Mouse (Mus musculus): ENCODE measurements at regions not wholly inside any gene's neighbourhood (a gene's known extent, or its start where the extent isn't known, plus 50 kb on each side); places are given as distances from the start of the nearest gene placed in this dataset.

DNA sequence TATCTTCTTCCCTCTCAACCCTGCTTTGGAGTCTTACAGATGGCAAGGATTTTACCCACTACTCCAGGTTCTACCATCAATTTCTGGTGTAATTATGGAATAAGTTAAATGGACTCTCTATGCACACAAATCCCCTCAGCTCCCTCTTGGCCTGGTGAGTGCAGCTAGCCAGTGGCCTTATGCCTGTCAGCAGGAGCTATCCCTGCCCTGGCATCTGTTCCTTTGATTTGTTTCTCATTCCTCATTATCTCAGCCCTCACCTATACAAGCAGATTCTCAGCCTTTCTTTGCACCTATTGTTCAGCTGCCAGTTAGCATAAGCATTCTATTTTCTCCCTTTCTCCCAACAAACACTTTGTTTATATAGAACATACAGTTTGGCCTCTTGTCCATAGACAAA, 150.3 kb downstream of the Rnf152 start:
- no peak for DNase-seq

DNA sequence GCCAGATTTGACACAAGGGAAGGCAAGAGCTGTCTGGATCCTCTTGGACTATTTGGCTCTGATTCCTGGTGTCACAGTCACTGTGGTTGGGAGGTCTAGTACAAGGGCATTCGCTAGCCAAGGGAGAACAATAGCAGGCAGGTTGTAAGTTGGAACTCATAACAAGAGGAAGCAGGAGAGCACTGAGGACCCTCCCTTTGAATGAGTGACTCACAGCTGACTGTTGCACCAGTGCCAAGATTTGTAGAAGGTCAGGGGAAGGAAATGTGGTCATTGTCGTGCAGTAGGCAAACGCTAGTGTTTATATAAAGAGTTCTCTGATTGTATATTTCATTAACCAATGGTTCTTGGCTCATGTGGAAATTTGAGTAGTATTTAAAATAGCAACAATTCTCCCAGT, 157.2 kb downstream of the Rnf152 start:
- DNase-seq, result peak; percentile 54 to 59

DNA sequence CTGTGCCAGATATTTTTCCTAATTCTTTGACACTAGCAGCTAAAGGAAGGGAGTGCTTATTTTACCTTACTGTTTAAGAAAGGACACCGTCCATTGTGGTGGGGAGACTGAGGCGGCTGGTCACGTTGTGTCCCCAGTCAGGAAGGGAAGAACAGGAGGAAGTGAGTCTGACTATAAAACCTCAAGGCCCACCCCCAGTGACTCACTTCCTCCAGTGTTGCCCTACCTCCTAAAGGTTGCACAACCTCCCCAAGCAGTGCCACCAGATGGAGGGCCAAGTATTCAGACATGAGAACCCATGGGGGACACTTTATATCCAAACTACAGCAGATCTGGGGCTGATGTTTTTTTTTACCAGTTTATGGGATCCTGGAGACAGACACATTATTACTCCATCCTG, 165.4 kb downstream of the Rnf152 start:
- DNase-seq, result no peak

DNA sequence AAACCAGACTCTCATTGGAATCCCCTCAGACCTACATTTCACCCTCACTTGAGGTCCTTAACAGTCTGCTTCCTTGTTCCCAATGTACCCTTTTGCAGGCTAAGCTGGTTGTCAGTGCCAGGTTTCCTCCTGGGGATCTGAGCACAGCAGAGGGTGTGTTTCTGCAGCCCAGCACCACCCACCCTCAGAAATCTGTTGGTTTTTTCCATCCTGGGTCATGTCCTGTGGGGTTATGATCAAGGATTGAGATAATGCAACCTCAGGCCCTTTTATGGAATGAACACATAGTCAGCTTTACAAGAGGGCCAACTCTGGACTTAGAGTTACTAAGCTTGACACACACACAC, 167.6 kb downstream of the Rnf152 start:
- no peak for DNase-seq

DNA sequence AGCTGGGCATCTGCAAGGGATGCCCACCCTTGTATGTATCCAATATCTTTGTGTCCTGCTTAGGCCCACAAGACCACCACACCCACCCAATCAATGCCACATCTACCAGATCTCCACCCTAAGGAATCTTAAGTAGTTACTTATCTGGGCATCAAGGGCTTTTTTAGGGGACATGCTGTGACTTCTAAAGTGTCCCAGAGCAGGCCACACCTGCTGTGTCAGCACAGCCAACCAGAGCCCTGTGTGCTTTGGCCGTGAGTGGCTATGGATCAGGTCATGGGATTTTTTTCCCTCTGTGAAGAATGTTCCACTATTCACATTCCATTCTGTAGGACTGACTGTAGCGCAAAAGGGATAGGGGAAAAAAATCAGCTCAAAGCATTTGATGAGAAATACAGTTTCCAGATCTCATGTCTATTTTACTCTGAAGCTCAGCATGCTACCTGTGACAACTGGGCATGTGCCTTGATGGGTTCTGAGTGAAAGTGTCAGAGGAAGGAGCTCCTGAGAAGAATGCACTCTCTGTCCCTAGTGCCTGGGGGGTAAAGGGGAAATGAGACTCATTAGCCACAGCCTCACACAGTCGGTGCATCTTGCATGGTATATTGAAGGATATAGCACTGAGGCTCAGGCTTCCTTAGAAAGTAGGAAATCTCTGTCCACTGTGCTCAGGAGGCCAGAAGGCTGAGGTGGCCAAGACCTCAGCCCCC, 168.1 kb downstream of the Rnf152 start:
- no peak for DNase-seq

DNA sequence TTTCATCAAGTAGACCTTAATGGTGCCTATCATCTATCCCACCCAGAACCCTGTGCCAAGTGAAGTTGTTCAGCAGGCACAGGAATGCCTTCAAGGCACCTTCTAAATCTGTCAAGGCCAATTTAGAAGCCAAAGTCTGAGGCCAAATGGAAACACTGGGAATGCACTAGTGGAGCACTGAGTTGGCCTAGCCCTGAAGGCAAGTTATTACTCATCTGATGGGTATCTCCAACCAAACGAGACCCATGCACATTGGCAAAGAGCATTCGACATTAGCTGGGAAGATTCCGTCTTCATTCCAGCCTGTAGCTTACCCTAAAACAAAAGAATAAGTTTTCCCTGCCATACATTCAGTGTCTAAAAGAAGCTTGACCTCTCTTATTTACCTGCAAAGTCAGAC, 172.0 kb downstream of the Rnf152 start:
- no peak for DNase-seq

DNA sequence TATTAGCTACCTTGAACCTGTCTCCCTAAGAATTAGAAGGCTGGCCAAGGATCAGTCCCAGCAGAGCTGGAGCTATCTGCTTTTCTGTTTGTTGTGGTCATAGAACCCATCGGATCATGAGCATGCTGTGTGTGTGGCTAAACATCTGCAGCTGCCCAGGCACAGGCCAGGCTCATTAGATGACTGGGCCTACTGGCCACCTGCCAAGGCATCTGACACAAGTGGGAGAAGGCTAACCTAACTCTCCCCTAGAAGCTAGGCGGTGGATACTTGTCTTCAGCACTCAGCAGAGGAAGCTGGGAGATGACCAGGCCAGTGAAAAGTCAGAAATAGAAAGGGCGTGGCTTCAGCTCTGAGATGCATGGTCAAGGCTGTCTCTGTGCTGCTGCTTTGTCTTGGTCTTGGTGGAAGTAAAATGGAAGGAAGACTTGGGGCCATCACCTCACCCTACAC, 177.1 kb downstream of the Rnf152 start:
- peak; percentile 58 to 75 for DNase-seq

DNA sequence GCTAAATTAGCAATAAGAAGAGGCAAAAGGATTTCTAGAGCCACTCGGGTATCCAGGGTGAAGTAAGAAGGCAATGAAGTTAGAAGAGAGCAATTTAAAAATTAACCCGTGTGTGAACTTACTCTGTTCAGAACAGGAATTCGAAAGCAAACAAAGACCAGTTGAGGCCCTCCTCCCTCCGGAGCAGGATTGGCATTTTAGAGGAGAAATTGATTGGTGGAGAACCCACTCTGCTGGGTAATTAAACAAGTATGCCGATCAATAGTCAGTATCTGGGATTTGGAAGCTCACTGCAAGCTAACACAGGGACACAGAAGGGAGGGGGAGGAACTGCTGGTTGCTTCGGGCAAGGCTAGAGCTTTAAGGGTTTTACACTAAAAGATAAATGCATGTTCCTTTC, 177.7 kb downstream of the Rnf152 start:
- no peak for DNase-seq

DNA sequence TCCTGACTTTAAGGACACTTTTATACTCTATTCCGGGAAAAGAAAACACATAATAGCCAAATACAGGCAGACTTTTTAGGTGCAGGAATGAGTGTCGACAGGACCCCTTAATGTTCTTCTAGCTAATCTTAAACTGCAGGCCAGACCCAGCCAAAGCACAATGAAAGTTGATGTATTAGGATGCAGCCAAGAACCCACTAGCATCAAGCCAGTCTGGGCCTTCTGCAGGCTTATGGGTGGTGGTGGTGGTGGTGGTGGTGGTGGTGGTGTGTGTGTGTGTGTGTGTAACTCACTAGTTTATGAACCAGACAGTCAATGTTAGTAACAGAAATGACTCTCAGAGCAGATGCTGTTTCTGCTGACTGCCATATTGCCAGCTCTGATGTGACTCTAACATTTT, 178.6 kb downstream of the Rnf152 start:
- no peak for DNase-seq

DNA sequence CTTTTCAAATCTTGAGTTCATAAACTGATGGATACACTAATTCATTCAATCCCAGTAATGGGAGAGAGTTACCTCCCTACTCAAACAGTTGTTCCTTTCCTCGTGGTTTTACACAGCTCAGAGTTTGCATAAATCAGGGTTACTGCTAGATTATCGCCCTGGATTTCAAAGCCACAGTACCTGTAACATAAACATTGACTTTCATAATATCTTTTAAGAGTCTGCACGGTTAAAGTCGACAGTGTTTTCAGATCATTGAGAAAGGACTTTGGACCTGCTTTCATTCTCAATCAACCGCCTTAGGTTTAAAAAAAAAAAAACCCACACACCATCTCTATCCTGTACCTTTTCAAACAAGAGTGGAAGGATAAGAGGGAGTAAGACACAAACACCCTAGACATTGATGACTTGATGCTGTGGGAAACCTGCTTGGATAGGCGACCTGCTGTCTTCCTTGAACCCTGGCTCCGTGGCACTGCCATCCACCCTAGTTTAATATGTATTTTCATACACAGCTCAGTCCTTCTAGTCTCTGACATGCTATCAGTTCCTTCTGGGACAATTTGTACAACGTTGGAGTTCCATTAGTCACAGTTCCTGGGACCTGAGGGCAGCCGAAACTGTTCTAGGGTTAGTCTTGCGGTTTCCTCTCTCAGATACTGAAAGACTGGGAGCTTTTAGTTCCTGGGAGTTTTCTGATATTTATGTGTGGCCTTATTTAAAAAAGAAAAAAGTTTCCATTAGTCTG, 179.3 kb downstream of the Rnf152 start:
- no peak for DNase-seq

DNA sequence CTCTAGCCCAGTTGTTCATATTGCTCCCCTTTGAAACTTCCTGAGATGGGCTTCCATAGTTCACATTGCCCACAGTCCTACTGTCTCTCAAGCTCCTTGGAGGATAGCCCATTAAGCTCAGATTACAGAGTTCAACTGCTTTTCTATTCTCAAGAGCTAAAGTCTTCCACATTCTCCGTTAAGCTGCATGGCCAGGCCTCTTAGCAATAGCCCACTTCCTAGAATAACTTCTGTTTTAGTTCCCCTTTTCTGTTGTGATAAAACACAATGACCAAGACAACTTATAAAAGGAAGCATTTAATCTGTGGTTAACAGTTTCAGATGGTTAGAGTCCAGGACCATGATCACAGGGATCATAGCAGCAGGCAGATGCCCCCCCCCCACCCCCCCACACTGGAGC, 185.5 kb downstream of the Rnf152 start:
- no peak for DNase-seq

DNA sequence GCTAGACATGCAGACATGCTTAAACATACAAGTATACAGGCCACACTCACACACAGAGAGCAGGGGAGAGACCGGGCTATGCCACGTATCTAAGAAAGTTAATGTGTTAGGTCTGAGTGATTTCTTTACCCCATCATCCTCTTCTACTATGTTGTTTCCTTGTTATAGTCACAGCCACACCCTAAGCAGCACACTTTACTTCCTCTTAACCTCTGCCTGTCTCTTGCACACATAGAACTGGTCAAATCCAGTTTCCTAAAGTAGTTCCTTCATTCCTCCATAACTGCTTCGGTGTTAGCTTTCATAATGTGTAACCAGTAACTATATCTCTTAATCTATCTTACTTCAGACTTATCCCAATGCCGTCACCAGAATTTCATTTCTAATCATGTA, 186.4 kb downstream of the Rnf152 start:
- no peak for DNase-seq

DNA sequence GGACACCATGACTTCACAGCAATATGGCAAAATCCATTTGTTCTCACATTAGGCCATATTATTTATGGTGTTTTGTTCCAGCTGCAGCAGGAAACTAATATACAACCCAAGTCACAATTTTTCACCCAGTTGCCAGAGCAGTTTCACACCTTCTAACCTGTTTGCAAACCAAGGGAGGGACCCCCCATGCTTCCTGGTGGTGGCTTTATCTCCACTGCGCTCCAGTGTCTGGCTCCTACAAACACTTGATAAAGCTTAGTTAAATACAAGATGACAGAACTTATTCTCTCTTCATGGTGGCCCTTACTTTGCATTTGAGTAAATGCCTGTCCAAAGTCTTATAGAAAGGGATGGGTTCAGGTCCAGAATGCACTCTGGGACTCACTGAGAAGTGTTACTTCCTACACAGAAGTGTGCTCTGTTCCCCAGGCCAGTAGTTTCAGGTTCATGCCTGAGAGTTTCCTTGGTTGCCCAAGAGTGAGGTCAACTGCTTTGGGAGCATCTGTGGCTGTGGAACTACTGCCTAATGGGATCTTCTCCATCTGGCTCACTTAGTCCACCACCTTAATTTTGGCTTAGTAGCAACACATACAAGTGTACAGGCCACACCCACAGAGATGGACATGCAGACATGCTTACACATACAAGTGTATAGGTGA, 186.9 kb downstream of the Rnf152 start:
- no peak for DNase-seq

DNA sequence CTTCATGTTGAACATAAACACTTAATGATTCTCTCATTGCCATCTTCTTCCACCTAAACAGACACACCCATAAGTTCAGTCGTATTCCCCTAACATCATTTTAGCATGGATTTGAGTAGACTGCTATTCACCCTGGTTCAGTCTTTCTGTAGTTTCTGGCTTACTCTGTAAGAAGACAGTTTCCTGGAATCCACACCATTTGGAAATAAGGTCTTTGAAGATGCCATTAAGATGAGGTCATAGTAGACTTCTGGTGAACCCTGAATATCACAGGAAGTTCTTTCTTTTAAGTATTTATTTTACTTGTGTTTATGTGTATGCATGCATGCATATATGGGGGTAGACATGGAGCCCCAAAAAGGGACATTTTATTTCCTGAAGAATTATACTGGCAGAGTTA, 187.7 kb downstream of the Rnf152 start:
- DNase-seq, result no peak

DNA sequence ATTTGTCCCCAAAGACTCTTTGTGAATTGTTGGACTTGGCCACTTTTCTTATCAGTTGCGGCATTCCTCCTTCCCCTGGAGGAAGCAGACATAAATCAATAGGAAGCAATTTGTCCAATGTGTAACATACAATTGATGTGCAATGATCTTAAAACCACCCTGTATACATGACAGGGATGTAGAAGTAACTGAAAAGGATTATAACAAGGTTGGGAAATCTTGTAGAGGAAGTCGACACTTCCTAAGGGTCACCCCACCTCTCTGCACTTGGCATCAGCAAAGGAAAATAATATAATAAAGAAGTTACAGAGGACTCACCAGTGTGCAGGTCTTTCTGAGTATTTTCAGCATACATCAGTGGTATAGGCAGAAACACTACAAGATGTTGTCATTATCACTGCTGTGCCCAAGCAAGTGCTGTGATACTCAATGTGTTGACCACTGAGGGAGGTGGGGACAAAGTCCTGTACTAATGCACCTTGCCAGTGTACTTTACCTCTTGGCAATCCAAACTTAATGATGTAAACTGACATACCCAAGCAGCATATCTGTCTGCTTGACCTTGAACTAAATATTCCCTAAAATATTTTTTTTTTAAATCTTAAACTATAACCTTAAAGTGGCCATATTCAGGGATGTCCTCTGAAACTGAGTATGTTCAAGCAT, 198.9 kb downstream of the Rnf152 start:
- no peak for DNase-seq

DNA sequence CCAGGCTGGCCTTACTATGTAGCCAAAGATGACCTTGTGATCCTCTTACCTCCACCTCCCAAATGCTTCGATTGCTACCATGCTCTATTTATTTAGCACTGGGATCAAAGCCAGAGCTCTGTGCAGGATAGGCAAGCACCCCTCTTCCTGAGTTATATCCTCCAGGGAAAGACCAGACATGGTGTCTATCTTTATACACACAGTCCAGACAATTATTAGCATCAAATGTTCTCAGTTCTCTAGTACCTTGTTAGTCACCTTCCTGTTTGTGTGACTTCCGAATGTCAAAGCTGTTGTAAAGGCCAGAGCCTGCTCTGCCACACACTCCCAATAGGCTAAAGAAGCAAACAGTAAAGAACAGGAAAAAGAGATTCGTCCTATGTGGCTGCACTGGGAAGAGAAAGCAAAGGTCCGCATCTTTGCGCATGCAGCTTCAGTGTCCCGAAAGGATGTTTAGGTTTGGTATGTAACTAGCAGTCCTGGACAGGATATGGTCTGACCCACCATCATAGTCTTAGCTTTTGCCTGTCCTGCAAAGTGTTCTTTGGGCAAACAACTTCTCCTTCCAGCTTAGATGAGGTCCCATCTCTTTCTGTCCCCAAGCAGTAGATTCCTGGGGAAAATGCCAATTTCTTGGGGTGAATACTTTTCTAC, 204.2 kb downstream of the Rnf152 start:
- no peak for DNase-seq

DNA sequence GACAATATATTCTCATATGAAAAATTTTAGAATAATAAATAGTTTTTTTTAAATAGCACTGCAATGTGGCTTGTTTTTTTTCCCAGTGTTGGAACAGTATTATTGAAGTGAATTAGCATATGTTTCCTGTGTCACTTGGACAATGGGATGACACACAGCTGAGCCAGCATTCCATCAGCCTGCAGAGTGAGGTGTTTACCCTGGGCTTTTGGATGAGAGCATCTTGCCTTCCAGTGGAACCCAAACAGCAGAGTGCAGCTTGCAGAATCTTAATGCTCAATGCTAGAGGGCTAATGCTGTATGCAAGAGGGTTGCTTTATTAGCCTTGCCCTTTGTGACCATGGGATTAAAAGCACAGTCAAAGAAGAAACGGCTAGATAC, 205.1 kb downstream of the Rnf152 start:
- no peak for DNase-seq

DNA sequence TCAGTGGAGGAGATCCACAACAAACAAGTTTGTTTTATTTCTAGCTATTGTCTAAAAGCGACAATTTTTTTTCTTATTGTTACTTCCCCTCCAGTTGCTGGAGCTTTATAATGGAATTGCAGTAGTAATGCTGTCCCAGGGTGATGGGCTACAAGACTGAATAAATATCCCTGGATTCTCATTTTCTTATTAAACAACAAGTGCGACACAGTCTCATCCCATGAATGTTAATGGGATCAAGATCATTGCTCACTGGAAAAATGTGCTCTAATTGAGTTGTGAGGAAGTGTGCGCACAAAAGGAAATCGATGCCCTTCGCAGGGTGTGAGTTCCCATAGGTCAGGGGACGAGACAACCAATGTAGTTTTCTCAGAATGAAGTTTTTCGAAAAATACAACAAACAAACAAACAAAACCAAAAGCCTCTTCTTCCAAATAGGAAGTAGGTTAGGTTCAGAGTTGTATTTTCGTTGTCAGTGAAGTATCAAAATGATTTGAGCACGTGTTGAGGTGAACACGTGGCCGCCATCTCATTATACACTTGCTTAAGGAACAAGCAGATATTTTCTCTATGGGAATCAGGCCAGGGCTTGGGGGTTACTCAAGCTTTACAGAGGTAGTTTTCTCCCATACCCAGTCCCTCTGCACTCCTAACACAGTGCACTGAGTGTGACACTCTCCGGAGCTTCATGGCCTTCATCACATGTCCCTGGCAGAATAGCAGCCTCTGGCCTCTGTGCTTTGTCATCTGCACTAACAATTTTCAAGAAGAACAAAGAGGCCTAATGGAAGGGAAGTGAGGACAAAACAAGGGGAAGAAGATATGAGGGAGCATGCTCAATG, 205.7 kb downstream of the Rnf152 start:
- DNase-seq, result no peak

DNA sequence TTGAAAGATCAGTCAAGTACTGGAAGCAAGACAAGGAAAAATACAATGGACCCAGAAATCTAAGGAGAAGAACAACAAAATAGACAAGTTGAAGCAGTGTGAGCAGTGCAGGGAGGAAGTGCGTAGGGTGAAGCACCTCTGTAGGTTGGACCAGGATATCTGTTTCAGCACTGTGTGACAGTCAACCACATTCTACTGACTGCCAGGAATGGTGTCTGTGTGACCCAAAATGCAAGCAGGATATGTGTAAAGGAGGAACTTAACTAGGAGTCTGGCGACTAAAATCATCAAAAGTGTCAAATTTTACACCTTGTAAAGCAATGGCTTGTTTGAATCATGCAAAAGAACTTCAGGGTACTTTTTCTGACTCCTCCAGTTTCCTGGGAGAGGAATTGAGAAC, 207.7 kb downstream of the Rnf152 start:
- DNase-seq, result no peak

DNA sequence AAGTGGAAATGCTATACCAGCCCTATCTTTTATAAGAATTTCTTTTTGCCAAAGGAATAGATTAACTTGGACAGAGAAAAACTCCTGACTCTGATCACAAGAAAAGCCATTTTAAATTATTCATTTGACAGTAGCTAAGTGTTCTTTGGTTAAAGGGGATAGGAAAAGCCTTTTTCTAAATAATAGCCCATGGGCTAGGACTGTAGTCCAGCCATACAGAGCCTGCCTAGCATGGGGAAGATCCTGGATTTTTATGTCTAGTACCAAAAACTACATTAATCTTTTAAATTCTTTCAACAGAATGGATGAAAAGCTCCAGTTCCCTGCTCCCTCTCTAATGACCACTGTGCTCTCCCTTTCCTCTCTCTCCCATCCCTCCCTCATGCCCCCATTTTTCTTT, 208.5 kb downstream of the Rnf152 start:
- DNase-seq, result no peak

DNA sequence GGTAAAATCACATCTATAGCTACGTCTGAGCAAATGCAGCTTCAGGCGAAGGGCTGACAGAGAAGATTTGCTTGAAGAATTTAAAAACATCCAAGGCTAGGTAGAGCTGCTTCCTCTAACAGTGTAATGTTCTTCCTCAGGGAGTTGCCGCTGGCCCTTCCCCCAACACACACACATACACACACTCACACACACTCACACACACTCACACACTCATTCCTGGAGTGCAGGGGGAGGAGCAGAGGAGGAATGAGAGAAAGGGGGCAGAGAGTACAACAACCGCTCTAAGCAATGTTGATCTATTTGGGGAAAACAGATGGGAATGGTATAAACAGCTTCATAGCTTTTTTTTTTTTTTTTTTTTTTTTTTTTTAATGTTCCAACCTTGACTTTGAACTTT, 232.6 kb downstream of the Rnf152 start:
- DNase-seq, result no peak

DNA sequence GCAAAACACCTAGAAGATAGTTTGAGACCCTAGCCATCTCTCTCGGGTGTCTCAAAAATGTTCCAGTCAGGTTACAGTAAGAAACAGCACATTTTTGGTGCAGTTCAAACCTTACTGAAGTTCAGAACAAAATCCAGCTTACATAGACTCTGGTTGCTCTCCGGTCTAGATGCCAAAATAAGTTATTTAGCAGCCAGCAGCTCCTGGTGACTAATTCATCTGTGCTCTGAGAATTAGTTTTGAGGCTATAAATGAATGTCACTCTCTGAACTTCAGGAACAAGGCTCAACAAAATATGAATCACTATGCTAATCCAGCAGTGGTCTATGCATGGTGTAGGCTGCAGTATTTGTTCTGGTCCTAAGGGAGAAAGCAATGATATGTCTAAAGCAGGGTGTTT, 238.6 kb downstream of the Rnf152 start:
- DNase-seq, result no peak
